Mouse (Mus musculus): ENCODE results near the gene Thpo.

The Thpo gene

DNA sequence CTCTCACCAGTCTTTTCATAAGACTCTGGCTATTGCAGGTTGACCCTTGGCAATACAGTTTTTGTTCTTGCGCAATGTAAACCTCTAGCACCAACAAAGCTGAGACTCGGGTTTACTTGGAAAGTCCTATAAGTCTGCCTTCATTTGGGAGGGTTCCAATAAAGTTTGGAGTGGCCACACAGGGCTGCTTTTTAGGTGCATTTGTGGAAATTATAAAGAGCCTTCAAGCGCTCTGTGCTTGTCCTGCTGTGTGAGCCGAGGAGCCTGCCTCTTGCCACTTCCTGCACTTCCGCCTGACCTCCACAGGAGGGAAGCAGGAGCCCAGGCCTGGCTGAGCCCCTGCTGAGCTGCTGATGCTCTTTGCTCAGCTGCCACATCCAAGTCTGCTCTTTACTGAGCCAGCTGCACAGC, 10.0 kb downstream of the Thpo start:
- DNase-seq (ENCODE audit: low spot score), result no peak

DNA sequence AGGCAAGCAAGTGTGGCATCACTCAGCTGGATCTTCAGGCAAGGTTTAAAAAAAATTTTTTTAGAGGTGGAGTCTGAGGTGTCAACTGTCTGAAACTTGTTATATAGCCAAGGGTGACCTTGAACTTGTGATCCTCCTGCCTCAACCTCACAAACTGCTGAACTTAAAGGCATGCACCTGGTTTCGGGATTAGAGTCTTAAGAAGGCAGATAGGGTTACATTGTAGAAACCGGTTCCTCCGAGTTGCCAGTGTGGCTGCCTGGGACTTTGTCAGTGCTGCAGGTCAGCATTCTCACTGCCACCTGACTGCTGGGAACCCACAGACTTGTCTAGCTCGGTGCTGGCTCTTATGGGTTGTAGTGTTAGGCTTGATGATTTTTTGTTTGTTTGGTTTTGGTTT, 11.1 kb downstream of the Thpo start:
- no peak for DNase-seq (ENCODE audit: low spot score)

DNA sequence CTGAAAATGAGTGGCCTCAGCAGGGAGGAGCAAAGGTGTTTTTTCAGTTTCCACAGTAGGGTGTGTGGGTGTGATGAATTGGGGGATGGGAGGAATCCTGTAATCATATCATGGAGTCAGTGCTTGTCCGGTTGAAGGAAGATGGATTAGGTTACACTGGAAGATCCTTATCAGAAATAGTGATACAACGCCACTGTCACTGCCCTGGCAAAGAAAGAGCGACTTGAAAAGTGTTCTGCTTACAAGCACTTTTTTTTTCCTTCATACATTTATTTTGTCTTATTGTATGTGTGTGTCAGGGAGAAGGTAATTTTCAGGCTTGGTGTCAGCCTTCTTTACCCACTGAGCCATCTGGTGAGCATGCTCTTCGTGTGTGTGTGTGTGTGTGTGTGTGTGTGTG, 11.6 kb downstream of the Thpo start:
- no peak for DNase-seq (ENCODE audit: low spot score)

DNA sequence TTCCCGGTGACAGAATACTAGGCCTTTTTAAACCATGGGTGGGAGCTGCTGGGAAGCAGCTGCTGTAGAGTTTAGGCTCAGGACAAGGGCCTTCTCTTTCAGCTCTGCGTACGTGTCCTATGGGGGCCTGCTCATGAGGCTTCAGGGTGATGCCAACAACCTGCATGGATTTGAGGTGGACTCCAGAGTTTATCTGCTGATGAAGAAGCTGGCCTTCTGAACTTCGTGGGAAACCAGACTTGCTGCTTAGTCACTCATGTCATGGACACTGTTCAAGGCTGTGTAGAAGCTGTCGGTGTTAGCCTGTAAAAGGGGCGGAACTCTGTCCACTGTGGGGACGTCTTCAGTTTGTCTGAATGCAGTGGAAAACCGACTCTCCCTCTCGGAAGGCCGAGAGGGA, 12.5 kb downstream of the Thpo start:
- DNase-seq (ENCODE audit: low spot score), result no peak

DNA sequence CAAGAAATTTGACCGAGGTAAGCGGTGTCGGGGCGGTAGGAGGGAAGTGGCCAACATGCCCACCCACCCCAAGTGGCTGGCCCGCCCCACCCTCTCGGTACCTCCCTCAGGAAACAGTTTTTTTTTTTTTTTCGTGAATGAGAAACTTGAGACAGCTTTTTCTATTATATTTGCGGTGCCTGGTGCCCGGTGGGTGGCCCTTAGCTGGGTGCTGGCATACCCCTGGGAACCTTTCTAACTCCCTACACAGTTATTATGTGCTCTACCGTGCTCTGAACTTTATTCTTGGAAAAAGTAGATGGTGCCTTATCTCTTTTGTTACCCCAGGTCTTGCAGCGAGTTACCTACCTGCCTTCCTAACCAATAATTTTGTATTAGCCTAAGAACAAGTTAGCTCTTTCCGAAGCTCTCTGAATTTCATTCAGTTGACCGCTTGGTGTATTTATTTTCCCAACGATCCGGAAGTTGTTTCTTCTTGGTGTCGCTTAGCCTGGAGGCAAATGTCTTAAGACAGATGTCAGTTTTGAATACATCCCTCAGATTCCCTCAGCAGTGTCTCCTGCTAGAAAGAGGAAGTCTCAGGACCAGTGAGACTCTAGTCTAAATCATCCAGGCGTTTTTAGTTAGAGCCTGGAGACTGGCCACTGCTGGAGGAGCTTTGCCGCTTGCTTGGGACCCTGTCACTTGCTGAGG, 16.2 kb downstream of the Thpo start:
- no peak for DNase-seq (ENCODE audit: low spot score)

DNA sequence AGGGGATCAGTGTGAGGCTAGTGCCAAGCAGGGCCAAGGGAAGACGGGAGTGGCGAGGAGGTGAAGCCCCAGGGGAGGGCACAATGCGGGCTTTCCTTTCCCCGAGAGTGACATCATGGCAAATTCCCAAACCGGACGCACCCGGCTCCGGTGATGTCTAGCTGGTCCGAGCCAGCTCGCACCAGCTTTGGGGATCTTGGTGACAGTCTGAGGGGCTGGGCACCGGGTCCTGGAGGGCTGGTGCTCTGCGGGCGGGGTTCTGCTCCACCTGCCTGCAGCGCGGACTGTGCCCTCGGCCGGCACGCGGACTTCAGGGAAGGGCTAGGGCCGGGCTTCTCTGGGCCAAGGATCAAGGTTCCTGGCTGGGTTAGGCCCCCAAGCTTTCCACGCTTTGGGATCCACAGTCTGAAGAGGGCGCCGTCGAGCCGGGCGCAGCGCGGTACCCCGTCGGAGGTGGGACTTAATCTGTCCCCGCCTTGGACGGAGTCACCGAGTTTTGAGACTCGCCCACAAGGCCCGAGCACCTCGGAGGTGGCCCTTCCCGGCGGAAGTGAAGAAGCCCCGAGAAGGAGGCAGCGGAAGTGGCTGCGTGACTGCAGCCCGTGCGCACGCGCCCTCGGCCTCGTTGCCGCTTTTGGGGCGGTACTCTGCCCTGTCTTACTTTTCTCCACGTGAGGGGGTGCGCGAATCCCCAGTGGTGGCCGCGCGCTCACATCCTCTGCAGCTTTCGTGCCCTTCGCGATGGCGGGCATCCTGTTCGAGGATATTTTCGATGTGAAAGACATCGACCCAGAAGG, 16.9 kb downstream of the Thpo start, which contains the start of the genes Polr2h and Clcn2:
Polr2h (plus strand) TSS at position 485 of the 797 bp plus-strand sequence.
Clcn2 (minus strand) TSS at position 566 of the 797 bp plus-strand sequence.
- DNase-seq (ENCODE audit: low spot score), result peak; percentile 95

DNA sequence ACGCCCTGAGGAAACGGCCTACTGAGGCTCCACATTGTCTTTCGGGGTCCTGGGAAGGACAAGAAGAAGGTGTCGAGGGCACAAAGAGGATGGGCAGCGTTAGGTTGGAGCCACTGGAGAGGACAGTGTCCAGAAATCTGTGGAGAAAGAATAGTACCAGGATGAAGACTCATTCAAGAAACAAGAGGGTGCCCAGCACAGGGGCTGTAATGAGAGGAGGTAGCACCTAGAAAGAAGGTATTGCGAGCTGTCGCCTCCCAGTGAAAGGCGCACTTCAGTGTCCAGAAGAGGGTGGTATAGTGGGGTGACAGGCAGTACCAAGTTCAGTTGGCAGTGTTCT, 17.5 kb downstream of the Thpo start:
- no peak for DNase-seq (ENCODE audit: low spot score)

DNA sequence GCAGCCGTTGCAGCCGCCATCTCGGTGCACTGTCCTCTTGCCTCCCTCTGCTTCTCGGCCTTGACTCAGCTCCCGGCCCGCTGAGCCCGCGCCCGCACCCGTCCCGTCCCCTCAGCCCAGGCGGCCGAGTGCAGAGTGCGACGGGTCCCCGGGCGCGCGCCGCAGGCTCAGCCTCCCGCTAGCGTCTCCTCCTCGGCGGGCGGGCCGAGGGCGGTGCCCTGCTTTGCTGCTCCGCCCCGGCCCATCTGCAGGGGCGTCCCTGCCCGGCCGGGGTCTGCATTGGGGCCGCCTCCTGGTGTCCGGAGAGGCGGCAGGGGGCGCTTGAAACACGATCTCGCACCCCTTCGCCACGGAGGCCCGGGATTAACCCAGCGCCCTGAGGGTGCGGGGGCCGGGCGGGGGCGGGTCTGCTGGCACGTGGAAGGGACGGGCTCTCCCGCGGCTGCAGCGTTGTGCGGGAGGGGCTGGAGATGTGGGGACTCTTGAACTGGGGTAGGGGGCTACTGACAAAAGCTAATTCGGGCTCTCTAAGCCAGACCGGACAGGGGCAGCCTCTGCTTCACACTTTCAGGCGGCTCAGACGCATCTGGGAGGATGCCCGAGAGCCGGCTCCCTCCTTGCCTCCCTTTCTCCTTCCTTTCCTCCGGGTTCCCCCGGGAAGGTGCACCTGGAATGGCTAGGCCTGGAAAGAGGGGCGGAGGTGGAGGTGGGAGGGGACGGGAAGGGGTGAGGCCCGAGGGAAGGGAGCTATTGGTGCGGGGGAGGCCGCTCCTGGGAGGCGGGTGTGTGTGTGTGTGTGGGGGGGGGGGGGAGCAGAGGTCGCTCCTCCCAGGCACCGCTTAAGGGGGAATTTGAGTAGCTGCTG, 18.1 kb downstream of the Thpo start:
- peak; percentile 85 for DNase-seq (ENCODE audit: low spot score)

DNA sequence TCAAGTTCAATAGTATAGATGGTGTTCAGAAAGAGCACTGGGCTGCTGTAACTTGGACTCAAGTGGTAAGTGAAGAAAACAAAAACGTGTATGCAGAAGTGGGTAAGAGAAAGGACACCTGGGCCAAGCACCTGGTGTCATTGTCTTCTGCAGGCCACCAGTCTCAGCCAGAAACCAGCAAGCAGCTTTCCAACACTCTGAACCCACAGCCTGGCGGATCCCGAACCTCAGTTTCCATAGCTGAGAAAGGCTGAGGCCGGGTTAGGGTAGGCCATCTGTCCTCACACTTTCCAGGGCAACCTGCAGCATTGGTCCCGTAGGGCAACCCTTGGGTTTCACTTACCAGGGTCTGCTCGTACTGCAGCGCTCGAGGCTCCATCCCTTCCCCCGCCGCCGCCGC, 18.7 kb downstream of the Thpo start:
- DNase-seq (ENCODE audit: low spot score), result no peak

DNA sequence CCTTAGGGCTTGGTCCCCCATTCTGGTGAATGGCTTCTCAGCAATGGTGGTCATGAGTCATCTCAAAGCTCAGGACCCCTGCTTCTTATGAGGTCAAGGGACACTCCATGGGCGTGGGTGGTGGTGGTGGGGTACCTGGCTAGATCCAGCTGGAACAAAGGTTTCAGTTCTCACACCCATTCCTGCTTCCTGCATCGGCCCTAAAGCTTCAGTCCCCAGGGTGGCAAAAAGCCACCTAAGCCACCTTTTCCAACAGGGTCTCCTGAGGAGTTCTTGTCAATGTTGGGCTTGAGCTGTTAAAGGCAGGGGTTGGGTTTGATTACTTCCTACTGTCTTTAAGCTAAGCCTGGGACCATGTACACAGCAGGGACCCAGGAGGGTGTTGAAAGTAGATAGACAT, 19.1 kb downstream of the Thpo start:
- no peak for DNase-seq (ENCODE audit: low spot score)

DNA sequence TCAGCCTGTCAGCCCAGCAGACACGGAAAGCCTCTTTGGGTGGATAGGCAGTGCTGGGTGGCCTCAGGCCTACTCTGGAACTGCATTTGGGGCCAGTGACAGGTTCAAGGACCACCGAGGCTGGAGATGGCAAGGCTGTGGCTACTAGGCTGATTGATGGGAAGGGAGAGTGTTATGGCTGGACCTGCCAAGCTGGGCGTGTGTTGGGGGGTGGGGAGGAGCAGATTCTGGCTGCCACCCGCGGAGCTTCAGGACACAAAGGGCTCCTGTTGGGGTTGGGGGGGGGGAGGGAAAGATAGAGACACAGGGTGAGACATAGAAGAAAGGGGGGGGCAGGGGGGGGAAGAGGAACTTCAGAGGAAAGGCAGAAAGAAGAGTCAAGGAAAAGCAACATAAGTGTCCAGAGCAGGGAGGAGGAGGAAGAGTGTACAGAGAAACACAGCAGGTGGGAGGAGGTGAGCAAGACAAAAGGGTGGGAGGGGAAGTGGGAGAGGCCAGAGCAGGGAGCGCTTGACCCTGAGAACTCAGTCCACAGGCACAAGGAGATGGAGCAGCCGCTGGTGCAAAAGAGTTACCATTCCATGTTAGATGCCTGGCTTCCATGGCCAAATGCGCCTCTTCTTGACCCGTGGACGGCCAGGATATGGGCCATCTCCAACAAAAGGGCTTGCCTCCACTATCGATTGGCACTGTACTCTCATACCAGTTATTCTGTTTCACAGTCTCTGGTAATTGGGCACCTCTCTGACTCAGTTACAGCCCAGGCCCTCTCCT, 19.8 kb downstream of the Thpo start:
- DNase-seq (ENCODE audit: low spot score), result peak; percentile 82

DNA sequence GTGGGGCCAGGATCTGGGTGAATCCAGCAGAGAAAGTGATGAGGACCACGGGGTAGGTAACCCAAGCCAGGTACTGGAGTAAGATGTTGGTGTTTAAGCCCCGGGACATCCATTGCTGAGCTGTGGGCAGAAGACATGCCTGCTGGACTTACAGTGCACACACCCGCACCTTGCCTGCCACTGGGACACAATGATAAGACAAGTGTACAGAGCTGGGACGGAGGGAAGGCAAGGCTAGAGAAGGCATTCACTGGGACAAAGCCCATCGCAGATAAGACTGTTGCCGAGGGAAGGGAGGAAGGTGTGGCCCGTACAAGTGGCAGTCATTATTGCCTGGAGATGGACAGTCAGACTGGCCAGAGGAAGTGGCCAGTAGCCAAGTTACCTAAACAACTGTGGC, 21.4 kb downstream of the Thpo start:
- no peak for DNase-seq (ENCODE audit: low spot score)

DNA sequence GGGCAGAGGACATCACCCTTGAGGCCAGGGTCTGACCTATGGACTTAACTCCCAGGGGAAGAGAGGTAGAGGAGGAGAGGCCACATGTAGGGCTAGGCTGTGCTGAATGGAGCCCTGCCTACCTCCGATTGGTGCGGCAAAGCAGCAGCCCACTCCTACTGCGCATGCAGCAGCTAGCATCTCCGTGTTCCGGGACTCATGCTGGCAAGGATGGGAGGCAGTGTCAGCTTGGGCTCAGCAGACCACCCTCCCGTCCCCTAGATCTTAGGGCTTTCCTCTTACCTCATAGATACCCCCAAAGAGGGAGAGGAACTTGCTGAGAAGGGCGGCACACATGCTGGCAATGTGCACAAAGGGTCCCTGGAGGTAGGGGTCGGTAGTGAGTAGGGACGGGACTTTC, 22.1 kb downstream of the Thpo start:
- no peak for DNase-seq (ENCODE audit: low spot score)

DNA sequence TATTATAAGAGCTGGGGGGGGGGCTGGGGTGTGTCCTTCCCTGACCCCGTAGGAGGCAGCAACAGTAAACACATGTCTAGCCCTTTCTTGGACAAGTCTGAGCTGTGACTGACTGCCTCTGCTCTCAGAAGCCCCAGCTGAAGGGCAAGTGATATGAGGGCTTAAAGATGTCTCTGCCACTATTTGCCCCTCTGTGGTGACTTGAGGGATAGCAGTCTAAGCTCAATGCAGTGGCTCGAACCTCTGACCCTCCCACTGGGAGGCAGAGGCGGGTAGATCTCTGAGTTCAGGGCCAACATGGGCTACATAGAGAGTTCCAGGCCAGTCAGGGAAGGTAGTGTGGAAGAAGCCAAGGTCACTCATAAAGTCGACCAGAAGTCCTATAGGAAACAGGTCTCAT, 23.5 kb downstream of the Thpo start:
- DNase-seq (ENCODE audit: low spot score), result no peak

DNA sequence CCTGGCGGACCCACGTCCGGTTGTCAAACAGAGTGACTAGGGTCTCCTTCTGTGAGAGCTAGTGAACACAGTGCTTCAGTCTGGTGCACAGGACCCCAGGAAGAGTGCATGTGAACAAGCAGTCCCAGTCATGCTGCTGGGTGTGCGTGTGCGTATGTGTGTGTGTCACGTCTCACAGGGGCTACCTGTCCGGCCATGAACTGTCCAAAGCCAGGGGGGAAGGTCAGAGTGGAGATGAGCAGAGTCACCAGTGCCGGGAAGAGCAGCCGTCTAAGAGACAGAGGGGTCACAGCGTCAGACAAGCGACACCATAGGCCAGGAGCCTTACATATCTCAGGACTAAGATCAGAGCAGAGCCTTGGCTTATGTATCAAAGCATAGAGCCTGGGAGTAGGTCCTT, 23.9 kb downstream of the Thpo start:
- no peak for DNase-seq (ENCODE audit: low spot score)

DNA sequence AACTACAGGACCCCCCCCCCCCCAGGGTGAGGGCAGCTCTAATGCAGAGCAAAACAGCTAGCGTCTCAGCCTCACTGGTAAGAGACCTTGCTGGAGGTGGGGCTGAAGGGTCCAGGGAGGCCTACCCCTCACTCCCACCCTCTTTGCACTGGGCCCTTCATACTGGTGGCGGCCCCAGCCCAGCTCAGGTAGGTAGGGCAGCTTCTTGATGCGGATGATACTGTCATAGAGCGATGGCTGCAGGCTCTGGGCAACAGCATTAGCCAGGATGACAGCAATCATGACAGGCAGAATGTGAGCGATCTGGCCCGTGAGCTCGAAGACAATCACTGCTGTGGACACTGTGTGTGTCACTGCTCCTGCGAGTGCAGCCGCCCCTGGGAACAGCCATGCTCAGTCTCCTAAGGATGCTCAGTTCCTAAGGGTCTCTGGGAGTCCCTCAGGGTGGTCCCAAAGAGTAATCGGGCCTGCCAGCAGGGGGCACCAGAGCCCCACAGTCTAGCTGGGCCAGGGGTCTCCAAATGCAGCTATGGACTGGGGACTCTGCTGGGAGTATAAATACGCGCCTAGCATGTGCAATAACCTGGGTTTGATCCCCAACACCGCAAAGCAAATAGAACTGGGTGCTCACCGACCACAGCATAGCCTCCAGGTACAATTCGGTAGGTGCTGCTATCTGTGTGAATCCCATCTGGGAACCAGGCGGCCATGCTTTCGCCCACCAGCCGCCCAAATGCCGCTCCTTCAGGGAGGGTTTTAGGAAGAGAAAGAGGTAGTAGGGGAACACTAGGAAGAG, 25.2 kb downstream of the Thpo start:
- DNase-seq (ENCODE audit: low spot score), result peak; percentile 28

DNA sequence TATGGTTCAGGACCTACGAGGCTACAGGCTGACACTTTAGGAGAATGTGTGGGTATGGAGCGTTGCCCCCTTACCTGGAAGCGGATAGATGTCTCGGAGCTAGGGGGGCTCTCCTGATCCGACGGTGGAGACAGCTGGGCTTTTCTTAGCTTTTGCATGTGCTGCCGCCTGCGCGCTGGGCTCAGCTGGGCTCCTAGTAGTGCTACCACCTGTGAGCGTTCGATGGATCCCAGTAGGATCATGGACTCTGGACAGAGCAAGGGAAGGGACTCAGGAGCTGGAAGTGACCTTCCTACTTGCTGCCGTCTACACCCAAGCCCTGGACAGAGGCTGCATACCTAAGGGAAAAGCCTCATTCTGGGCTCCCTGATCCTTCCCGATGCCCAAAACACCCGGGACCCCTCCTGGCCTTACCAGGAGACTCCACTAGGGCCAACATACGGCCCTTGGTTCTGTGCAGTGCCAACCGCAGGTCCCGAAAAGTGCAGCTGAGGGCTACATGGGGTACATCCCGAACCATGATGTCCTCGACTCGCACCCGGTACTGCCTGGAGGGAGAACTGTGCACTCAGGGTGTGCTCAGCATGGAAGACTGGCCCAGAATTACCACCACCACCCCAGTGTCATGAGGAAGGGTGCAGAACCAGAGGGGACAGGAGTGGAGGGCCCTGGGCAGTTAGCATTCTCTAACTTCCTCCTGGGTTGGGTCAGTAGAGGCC, 25.9 kb downstream of the Thpo start:
- DNase-seq (ENCODE audit: low spot score), result no peak

DNA sequence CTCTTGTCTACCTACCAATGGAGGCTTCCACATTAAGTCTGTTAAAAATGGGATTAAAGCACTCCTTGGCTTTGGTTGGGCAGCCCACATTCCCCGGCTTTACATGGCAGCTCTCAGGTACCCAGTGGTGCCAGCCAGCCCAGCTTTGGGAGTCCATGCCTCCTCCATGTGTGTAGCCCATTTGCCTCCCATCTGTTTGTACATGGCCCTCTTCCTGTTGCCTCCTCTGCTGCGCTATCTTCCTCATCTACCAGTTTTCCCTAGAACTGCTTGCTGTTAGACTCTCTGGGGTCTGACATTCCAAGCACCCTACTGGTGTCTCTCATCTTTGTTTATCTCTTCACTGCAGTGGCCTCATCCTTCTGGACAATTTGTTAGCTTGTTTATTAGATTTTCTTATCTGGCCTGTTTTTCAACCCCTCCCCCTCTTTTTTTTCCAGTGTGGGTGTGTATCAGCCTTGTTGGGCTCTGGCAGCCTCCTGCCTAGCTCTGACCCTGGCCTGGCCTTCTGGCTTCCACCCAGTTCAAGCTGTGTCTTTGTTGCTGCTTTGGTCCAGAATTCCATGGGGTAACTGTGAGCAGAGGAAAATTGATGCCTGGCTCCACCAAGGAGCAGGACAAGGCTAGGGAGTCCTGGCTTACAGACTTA, 27.8 kb downstream of the Thpo start:
- DNase-seq (ENCODE audit: low spot score), result peak; percentile 81

DNA sequence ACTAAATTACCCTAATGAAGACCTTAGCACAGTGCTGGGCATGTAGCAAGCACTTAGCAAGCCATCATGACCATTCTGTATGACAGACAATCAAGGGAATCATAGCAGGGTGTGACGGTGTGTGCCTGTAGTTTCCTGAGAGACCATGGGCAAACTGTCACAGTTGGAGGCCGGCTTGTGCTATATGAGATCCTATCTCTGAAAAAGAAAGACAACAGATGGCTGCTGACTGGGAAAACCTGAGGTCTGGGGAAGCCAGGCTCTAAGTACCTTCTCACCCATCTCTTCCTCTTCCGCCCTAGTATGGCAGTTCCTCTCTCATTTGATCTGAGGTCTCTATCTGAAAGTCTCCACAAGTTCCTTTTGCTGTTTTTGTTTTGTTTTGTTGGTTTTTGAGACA, 28.5 kb downstream of the Thpo start:
- DNase-seq (ENCODE audit: low spot score), result no peak
